Mouse (Mus musculus): Measurements from ENCODE around the gene Lct.

Lct gene

GRCm38 (mm10) chr1:128328218-128328617 lies at the start of gene Lct:
TSS of gene Lct (minus strand) at chr1:128328318.
- DNase-seq = no peak

- no peak for DNase-seq
Observed at GRCm38 (mm10) chr1:128376841-128377240, 48.7 kb upstream of the Lct start.

GRCm38 (mm10) chr1:128372143-128372860 lies 44.2 kb upstream of the Lct start:
- no peak for DNase-seq

GRCm38 (mm10) chr1:128368732-128369441 lies 40.8 kb upstream of the Lct start:
- DNase-seq = peak; percentile 71 to 73

- DNase-seq = no peak
Observed at GRCm38 (mm10) chr1:128360601-128361000, 32.5 kb upstream of the Lct start.

- peak; percentile 93 to 94 for DNase-seq
Observed at GRCm38 (mm10) chr1:128359554-128360376, 31.6 kb upstream of the Lct start, which contains the start of gene Mcm6. TSS of gene Mcm6 (minus strand) at chr1:128359664.

GRCm38 (mm10) chr1:128358916-128359553 lies 30.9 kb upstream of the Lct start:
- no peak for DNase-seq

GRCm38 (mm10) chr1:128358276-128358675 lies 30.2 kb upstream of the Lct start:
- DNase-seq = peak in 1 of 2 experiments; percentile 7

- peak; percentile 20 to 26 for DNase-seq
Observed at GRCm38 (mm10) chr1:128357452-128357851, 29.3 kb upstream of the Lct start.

- no peak for DNase-seq
Observed at GRCm38 (mm10) chr1:128353092-128353491, 25.0 kb upstream of the Lct start.

GRCm38 (mm10) chr1:128344232-128344631 lies 16.1 kb upstream of the Lct start:
- DNase-seq = no peak

GRCm38 (mm10) chr1:128337708-128338320 lies 9.7 kb upstream of the Lct start:
- no peak for DNase-seq

- DNase-seq = no peak
Observed at GRCm38 (mm10) chr1:128330313-128330712, 2.2 kb upstream of the Lct start.

- no peak for DNase-seq
Observed at GRCm38 (mm10) chr1:128327165-128327564, 953 bp downstream of the Lct start.

- no peak for DNase-seq
Observed at GRCm38 (mm10) chr1:128324776-128325175, 3.3 kb downstream of the Lct start.

- no peak for DNase-seq
Observed at GRCm38 (mm10) chr1:128323026-128323643, 5.0 kb downstream of the Lct start.

- peak; percentile 42 to 63 for DNase-seq
Observed at GRCm38 (mm10) chr1:128319266-128319665, 8.9 kb downstream of the Lct start.

- peak; percentile 15 to 18 for DNase-seq
Observed at GRCm38 (mm10) chr1:128314665-128315064, 13.5 kb downstream of the Lct start.

- DNase-seq = no peak
Observed at GRCm38 (mm10) chr1:128309043-128309442, 19.1 kb downstream of the Lct start.

GRCm38 (mm10) chr1:128303900-128304299 lies 24.2 kb downstream of the Lct start:
- no peak for DNase-seq

GRCm38 (mm10) chr1:128295717-128296528 lies 32.2 kb downstream of the Lct start:
- DNase-seq = no peak
